Mouse (Mus musculus) retina, postnatal 7 days (tissue): Measurements from ENCODE around the gene Arel1.

Experiments used
- DNase-seq: peaks from one replicate; pipeline ENCODE4 v3.0.0-alpha.2; 2012; ENCODE audit warnings: low read depth, low spot score

Gene Arel1

DNA sequence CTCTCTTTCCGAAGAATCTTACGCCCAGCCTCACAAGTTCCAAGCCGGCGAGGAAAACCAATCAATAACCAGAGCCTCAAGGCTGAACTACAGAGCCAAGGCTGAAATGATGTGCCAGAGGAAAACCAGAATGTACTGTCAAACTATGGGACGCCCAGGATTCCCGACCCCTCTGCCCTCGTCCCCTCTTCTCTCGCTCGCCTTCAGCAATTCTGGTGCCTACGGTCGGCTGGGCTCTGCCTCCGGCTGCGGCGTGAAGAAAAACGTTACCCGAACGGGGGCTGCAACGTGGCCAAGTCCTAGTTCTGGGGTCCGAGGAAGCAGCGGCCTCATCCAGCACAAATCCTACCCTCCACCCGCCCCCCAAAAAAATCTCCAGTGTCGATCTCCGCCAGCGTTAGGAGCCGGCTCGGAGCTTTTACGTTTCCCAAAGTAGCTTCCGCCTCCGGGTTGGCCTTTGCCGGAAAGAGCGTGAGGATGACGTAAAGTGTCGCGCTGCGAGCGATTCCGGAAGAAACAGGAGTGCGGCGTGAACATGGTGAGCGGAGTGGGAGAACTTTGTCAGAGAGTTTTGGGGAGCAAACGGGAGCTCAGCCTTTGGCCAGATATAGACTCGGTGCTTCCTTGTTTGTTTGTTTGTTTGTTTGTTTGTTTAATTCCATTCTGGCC, at the start of gene Arel1, which contains the start of gene Fcf1:
TSS of gene Arel1 (minus strand) at position 473 of the 669 bp plus-strand sequence.
TSS of gene Fcf1 (plus strand) at position 470 of the 669 bp plus-strand sequence.
- DNase-seq: peak; percentile 86

DNA sequence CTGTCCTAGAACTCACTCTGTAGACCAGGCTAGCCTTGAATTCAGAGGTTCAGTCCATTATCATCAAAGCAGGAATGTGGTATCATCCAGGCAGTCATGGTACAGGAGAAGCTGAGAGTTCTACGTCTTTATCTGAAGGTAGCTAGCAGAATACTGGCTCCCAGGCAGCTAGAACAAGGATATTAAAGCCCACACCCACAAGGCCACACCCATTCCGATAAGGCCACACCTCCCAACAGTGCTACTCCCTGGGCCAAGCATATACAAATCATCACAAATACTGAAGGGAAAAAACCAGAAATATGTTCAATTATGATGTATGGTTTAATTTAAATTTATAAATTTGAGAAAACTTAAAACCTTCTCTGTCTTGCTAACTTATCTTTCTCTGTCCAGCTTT, 41.5 kb upstream of the Arel1 start:
- DNase-seq: no peak

DNA sequence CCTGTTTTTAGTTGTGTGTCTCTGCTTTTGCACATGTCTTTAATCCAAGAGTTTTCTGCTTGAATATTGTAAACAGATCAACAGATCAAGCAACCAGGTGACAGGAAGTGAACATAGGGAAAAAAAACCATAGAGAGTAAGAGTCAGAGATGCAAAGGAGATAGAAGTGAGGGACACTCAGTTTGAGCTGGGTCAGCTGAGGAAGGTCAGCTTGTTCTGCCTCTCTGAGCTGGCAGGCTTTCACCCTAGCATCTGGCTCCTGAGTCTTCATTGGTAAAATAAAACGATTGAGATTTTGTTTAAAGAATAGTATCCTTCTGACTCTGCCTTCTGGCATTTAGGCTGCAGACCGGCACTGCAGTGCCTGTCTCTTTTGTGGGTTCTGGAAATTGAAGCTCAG, 39.8 kb upstream of the Arel1 start:
- no peak for DNase-seq

- no peak for DNase-seq
These were observed 39.1 kb upstream of the Arel1 start for GRCm38 (mm10) chr12:85009776-85010175.

DNA sequence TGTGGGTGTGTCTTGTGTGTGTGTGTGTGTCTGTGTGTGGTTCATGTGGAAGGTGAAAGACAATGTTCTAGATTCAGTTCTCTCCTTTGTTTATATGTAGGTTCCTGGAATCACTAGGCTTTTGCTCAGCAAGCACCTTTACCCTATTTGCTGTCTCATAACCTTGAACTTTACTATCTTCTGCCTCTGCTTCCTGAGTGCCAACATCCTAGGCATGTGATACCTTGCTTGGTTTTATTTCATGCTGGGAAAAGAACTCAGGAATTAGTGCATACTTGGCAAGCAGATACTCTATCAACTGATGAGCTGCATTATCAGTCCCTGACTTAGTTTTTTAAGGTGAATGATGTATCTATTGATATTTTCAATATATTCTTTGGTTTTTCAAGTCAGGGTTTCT, 36.3 kb upstream of the Arel1 start:
- no peak for DNase-seq

- no peak for DNase-seq
These were observed 35.5 kb upstream of the Arel1 start for GRCm38 (mm10) chr12:85006206-85006605.

DNA sequence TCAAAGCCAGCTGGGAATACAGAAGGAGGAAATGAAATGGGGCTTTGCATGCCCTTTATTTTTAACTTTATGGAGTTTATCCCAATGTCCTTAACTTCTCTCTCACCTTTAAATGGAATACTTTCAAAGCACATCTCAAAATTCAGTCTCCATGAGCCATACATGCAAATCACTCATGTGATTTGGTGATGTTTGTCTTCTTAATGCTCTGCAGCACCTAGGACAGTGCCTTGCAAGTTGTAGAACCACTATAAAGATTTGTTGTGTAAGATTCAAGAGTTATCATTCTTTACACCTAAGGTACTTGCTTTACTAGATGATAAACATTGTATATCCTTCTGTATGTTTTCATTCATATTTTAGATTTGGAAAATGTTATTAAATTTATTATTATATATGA, 28.4 kb upstream of the Arel1 start:
- no peak for DNase-seq

DNA sequence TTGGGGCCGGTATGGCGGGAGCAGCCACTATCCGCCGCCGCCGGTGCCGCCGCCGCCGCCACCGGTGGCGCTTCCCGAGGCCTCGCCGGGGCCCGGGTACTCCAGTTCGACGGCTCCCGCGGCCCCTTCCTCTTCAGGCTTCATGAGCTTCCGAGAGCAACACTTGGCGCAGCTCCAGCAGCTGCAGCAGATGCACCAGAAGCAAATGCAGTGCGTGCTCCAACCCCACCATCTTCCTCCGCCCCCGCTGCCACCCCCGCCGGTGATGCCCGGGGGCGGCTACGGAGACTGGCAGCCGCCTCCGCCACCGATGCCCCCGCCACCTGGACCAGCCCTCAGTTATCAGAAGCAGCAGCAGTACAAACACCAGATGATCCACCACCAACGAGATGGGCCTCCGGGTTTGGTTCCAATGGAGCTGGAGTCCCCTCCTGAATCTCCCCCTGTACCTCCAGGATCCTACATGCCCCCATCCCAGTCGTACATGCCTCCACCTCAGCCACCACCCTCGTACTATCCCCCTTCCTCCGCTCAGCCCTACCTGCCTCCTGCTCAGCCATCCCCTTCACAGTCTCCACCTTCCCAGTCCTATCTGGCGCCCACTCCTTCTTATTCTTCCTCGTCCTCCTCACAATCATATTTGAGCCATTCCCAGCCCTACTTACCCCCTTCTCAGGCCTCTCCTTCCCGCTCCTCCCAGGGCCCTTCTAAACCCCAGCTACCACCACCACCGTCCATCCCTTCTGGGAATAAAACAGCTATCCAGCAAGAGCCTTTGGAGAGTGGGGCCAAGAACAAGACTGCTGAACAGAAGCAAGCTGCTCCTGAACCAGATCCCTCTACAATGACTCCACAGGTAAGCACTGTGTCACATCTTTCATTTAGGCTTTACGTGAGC, 26.1 kb upstream of the Arel1 start:
- DNase-seq: no peak

- DNase-seq: peak; percentile 98
These were observed 25.4 kb upstream of the Arel1 start, which contains the start of gene Ylpm1 for GRCm38 (mm10) chr12:84996083-84996496. Ylpm1 (plus strand) TSS chr12:84996321.

DNA sequence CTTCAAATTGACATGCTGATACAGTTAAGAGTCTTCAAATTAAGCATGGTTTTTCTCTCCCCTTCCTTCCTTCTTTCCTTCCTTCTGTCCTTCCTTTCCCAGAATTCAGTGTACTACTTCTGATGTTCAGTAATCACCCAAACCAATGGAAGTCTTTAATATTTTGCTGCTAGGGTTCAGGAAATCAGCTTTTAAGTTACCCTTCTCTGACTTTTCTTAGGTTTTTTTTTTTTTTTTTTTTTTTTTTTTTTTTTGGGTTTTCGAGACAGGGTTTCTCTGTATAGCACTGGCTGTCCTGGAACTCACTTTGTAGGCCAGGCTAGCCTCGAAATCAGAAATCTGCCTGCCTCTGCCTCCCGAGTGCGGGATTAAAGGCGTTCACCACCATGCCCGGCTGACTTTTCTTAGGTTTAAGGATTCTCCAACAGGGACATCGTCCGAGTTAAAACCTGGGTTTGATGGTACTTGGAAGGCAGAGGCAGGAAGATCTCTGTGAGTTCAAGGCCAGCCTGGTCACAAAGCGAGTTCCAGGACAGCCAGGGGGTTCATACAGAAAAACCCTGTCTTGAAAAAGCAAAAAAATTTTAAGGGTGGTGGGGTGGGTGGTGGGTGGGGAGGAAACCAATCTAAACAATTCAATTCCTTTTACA, 24.5 kb upstream of the Arel1 start:
- no peak for DNase-seq

DNA sequence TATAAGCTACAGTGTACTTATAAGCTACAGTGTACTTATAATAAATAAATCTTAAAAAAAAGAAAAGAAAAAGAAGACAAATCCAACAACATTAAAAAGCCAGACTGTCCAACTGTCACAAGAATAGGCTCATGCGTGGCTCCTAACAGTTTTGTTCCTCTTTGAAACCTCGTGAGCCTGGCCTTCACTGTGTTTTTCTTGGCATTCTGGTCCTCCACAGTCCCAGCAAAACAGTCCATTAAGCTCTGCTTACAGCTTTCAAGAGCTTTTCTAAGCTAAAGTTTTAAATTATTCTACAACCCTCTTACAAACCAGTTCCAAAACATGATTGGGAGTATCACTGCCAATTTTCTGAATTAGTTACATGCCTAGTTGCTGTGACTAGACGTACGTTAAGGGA, 18.8 kb upstream of the Arel1 start:
- DNase-seq: no peak

GRCm38 (mm10) chr12:84979264-84979862, 8.7 kb upstream of the Arel1 start:
- DNase-seq: no peak

DNA sequence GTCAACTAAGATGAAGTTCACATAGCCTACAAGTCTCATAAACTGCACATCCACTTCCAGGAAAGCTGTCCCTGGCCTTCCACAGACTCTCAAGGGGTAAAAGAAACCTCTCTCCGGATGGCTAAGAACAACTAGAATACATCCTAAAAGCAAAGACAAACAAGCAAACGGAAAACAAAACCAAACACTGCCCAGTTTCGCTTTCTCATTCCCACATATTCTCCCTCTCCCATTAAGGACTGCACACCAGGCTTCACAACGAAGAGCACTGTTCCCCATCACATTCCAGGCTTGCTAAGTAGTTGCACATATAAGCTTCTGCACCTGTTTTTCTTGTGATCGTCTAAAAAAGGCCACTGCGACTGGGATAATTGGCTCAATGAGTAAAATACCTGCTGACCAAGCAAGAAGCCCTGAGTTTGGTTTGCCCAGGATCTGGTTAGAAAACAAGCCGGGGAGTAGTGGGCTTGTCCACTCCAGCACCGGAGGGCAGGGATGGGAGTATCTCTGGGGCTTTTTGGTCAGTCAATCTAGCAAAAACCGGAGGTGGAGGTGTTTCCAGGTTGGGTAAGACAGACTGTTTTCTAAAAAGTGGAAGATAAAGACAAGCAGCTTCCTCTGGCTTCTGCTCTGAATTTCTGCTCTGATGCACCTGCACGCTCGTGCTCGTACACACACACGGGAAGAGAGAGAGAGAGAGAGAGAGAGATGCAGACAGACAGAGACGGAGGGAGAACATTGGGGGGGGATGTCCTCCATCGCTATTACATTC, 858 bp downstream of the Arel1 start:
- no peak for DNase-seq

DNA sequence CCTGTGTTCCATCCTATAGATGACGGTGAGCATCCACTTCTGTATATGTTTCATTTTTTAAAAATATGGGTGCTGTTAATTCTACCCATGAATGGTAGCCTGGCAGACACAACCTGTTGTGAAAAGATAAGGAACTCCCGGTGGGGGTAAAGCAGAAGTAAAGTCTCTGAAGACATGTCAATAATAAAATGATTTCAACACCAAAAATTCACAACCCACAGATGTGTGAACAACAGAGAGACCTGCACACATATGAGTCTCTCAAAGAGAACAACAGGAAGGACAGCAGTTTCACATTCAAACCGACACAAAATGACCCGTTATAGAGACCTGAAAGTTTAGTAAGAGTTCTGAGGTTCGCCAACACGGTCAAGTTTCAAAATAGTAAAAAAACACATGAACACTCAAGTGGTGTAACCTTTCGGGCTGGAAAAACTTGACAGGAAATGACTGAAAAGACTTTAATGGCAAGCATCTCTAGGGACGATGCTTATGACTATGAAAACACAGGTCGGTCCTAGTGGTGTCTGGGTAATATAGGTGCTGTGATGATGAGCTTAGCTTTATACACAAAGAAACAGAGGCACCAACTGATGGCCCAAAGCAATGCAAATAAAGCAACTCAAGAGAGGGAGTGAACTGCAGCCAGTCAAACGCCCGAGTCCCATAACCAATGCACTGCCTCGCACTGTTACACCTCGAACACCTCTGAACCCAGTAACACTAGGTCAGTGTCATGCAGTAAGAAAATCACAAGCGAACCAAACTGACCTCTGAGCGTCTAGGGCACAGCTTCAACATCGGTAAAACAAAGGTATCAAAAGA, 1.7 kb downstream of the Arel1 start:
- DNase-seq: no peak

- no peak for DNase-seq
These were observed 8.1 kb downstream of the Arel1 start for GRCm38 (mm10) chr12:84962606-84963005.

DNA sequence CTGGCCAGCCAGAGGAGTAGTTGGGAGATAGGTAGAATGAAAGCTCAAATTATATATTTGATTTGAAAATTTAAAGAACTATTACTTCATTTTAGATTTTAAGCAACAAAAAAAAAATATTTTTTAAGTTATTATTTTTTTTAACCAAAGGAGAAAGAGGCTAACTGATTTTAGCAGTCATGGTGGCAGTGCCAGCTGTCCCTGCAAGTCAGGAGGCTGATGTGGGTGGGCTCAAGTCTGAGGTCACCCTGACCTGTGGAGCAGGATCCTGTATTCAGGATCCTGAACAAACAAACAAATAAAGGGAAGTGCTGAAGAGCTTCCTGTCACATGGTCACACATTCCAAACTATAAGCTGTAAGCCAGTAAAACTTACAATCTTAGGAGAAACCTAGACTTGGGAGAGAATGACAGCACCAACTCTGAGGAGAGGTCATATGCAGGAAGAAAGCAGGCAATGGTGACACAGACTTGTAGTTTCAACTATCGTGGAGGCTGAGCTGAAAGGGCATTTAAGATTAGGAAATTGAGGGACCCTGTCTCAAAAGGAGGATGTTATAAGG, 11.8 kb downstream of the Arel1 start:
- no peak for DNase-seq

- no peak for DNase-seq
These were observed 14.4 kb downstream of the Arel1 start for GRCm38 (mm10) chr12:84956317-84956716.

DNA sequence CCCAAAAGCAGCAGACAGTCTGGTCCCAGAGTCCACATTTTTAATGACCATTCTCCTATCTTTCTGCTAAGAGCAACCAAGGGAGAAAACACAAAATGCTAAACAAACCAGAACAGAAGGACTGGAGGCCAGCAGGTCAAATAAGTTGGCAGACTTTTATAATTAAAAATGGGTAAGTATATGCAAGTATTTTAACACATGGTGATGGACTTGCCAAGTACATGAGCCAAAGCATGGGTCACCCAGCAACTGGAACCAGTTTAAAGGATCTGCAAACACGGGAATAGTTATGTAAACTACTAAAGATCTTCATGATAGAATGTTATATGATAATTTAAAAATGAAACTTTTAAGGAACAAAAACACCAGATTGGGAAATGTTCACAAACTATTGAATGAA, 18.3 kb downstream of the Arel1 start:
- DNase-seq: no peak

DNA sequence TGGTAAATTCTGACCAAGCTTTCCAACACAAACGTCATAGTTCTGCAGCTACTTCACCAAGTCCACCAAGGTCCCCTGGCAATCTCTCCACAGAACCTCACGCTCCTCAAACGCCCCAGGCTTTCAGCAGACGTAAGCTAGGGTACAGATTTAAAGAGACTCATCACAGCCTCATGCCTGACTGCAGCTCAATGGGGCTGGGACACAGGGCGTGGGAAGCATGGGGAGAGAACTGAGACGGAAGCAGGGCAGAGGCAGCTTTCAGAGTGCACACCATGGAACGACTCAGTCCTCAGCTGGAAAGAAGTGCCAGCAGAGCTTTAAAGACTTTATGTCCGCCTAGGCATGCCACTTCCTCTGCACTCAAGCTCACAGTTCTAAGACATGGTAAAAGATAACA, 19.2 kb downstream of the Arel1 start:
- DNase-seq: no peak

GRCm38 (mm10) chr12:84950763-84951162, 19.9 kb downstream of the Arel1 start:
- no peak for DNase-seq
